Comparison of ENCODE assay signal across 26 mouse cellular contexts in the genomic region with DNA sequence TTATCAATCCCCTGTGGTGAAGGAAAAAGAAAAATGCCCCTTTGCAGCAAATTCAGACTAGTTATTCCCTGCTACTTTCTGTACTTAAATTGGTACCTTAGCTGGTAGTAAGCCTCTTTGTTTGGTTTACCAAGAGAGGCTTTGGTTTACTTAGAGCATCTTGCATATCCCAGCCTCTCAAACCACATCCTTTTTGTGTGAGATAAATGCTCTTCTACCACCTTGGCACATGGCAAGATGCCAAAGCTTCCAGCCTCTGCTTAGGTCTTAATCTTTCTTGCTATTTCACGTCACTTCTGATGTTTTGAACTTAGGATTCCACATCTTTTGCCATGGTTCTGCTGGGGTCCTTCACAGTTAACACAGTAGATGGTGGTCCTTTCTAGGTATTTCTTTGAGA. TPM values are rescaled to one million over a fixed set of nuclear protein-coding genes. Genes with fewer than 3 reads are reported as not detected.
DNase-seq lines count a peak whose midpoint lies in the region; ATAC-seq and TF ChIP-seq lines count a peak whose summit lies in the region.
"Had no signal": no experiment of that assay in that cellular context is flagged by ENCODE, and none has a peak within 500 bp of the region (broad histone marks: within the 10 kb centered on the region; RNA-seq: fewer than 3 reads in every experiment).

No protein-coding gene starts in this region.

- WGBS in kidney, embryonic 14.5 days = 92% methylated on average over 1 of the region's 1 CpGs
- 79% methylated on average over 1 of the region's 1 CpGs for WGBS in lung, postnatal 0 days

- H3K27me3 ChIP-seq in kidney, embryonic 14.5 days (ENCODE audit: control insufficient read depth, insufficient read depth, low read length) = no peaks in the 10 kb centered on the region
- H3K27me3 ChIP-seq in MEL (ENCODE audit: control insufficient read depth in 1 of 2, insufficient read depth in 2 of 2, low read length in 2 of 2) = no peaks in the 10 kb centered on the region
- no peaks in the 10 kb centered on the region for H3K27me3 ChIP-seq in lung, postnatal 0 days (replicated peaks; ENCODE audit: insufficient read depth, low read length)
- H3K27me3 ChIP-seq: embryonic facial prominence, embryonic 12.5 days; forebrain, embryonic 15.5 days; limb, embryonic 12.5 days; liver, embryonic 13.5 days had no signal

- TF ChIP-seq EP300 in MEL (IDR thresholded peaks at IDR 0.05; ENCODE audit: low read depth in 1 of 2, low read length in 2 of 2) = peak; percentile 21 to 38; a peak in 1 of 4 replicates
- TF ChIP-seq EP300 in lung, postnatal 0 days (IDR thresholded peaks at IDR 0.05) = no peak

- H3K9me3 ChIP-seq in kidney, embryonic 14.5 days (ENCODE audit: control insufficient read depth, low read length) = no peaks in the 10 kb centered on the region
- H3K9me3 ChIP-seq in MEL (replicated peaks; ENCODE audit: insufficient read depth, low read length) = no peaks in the 10 kb centered on the region
- no peaks in the 10 kb centered on the region for H3K9me3 ChIP-seq in lung, postnatal 0 days (ENCODE audit: low read length)
- H3K9me3 ChIP-seq: embryonic facial prominence, embryonic 12.5 days; forebrain, embryonic 15.5 days; heart, embryonic 10.5 days; limb, embryonic 12.5 days; liver, embryonic 13.5 days; midbrain, embryonic 10.5 days had no signal

- TF ChIP-seq RAD21 in MEL (IDR thresholded peaks at IDR 0.05; ENCODE audit: low read depth, low read length) = no peak

- H3K4me3 ChIP-seq in kidney, embryonic 14.5 days (ENCODE audit: low read length) = no peak overlapping the region
- H3K4me3 ChIP-seq in MEL (ENCODE audit: control insufficient read depth in 1 of 2, insufficient read depth in 1 of 2, low read depth in 2 of 2, low read length in 2 of 2) = no peak overlapping the region
- H3K4me3 ChIP-seq in lung, postnatal 0 days (ENCODE audit: low read depth, low read length) = no peak overlapping the region
- H3K4me3 ChIP-seq: embryonic facial prominence, embryonic 12.5 days; forebrain, embryonic 15.5 days; heart, embryonic 10.5 days; layer of hippocampus, adult 2 months; left cerebral cortex, adult 2 months; limb, embryonic 12.5 days; liver, embryonic 13.5 days; midbrain, embryonic 10.5 days had no signal

- H3K4me1 ChIP-seq in kidney, embryonic 14.5 days (ENCODE audit: control insufficient read depth, insufficient read depth, low read length) = no peaks in the 10 kb centered on the region
- H3K4me1 ChIP-seq in MEL (ENCODE audit: control insufficient read depth in 1 of 2, insufficient read depth in 2 of 2, low read length in 2 of 2) = peaks cover 5 to 8% of the 10 kb centered on the region in 2 experiments; a peak in 3 of 4 replicates
- H3K4me1 ChIP-seq in lung, postnatal 0 days (ENCODE audit: insufficient read depth, low read depth, low read length) = no peaks in the 10 kb centered on the region
- H3K4me1 ChIP-seq: embryonic facial prominence, embryonic 12.5 days; forebrain, embryonic 15.5 days; limb, embryonic 12.5 days; midbrain, embryonic 10.5 days had no signal

- DNase-seq in kidney, postnatal 10 days = peak; percentile 15
- DNase-seq in MEL (ENCODE audit: low read depth, low spot score) = peak; percentile 69
- peak; percentile 12 for DNase-seq in thymus, postnatal 25 days
- DNase-seq in lung, postnatal 0 days (ENCODE audit: low spot score) = no peak
- DNase-seq in spleen, adult 12 weeks (ENCODE audit: low spot score) = no peak
- no peak for DNase-seq in lung, postnatal 4 days
- DNase-seq: heart, postnatal 10 days; liver, embryonic 13.5 days; right cerebral cortex, postnatal 4 days had no signal

- no peak overlapping the region for H3K27ac ChIP-seq in kidney, embryonic 14.5 days (ENCODE audit: low read depth, low read length)
- no peak overlapping the region for H3K27ac ChIP-seq in MEL (ENCODE audit: control insufficient read depth, low read depth, low read length)
- H3K27ac ChIP-seq in lung, postnatal 0 days (ENCODE audit: low read length) = no peak overlapping the region
- H3K27ac ChIP-seq: embryonic facial prominence, embryonic 12.5 days; forebrain, embryonic 15.5 days; heart, embryonic 10.5 days; hindbrain, embryonic 14.5 days; kidney, postnatal 0 days; layer of hippocampus, adult 2 months; left cerebral cortex, adult 2 months; limb, embryonic 12.5 days; liver, embryonic 13.5 days; midbrain, embryonic 10.5 days had no signal

- H3K9ac ChIP-seq in kidney, embryonic 14.5 days (ENCODE audit: low read depth, low read length) = no peak overlapping the region
- no peak overlapping the region for H3K9ac ChIP-seq in MEL (ENCODE audit: control insufficient read depth, low read depth, low read length, poor library complexity, severe bottlenecking)
- no peak overlapping the region for H3K9ac ChIP-seq in lung, postnatal 0 days (replicated peaks; ENCODE audit: low read depth)
- H3K9ac ChIP-seq: embryonic facial prominence, embryonic 12.5 days; forebrain, embryonic 15.5 days; hindbrain, embryonic 14.5 days; limb, embryonic 12.5 days; liver, embryonic 13.5 days had no signal

- no peak for TF ChIP-seq POLR2A in MEL (IDR thresholded peaks at IDR 0.05; ENCODE audit: control insufficient read depth in 1 of 2, insufficient read depth in 1 of 2, low read depth in 1 of 2, low read length in 2 of 2, poor library complexity in 1 of 2)

- ATAC-seq in kidney, embryonic 14.5 days (ENCODE audit: low FRiP score, low TSS enrichment) = no peak
- 0 out of 2 replicates have a peak, but pooled peaks have one; percentile 25 for ATAC-seq in common myeloid progenitor, adult 5-6 weeks (replicated peaks; ENCODE audit: low read depth, poor library complexity, severe bottlenecking)
- no peak for ATAC-seq in lung, postnatal 0 days
- ATAC-seq: forebrain, embryonic 15.5 days; intestine, postnatal 0 days had no signal

- H3K79me2 ChIP-seq in MEL (ENCODE audit: control insufficient read depth, insufficient read depth, low read length, poor library complexity) = no peaks in the 10 kb centered on the region

- TF ChIP-seq CTCF in MEL (IDR thresholded peaks at IDR 0.05 in 2 of 3, conservative IDR thresholded peaks at IDR 0.05 in 1 of 3; ENCODE audit: control insufficient read depth in 1 of 3, insufficient read depth in 1 of 3, low read depth in 2 of 3, low read length in 3 of 3, poor library complexity in 1 of 3, severe bottlenecking in 1 of 3) = no peak
- TF ChIP-seq CTCF in lung, postnatal 0 days (IDR thresholded peaks at IDR 0.05) = no peak

- no peak overlapping the region for H3K4me2 ChIP-seq in kidney, embryonic 14.5 days (replicated peaks; ENCODE audit: low read depth, low read length)
- H3K4me2 ChIP-seq in lung, postnatal 0 days (replicated peaks; ENCODE audit: low read depth, low read length) = no peak overlapping the region
- H3K4me2 ChIP-seq: embryonic facial prominence, embryonic 12.5 days; forebrain, embryonic 15.5 days; hindbrain, embryonic 14.5 days; limb, embryonic 12.5 days; liver, embryonic 13.5 days had no signal

- H3K36me3 ChIP-seq in kidney, embryonic 14.5 days (ENCODE audit: control insufficient read depth, insufficient read depth, low read length) = no peaks in the 10 kb centered on the region
- H3K36me3 ChIP-seq in MEL (ENCODE audit: control insufficient read depth in 1 of 2, insufficient read depth in 2 of 2, low read length in 2 of 2) = peaks cover 8 to 20% of the 10 kb centered on the region in 2 experiments
- no peaks in the 10 kb centered on the region for H3K36me3 ChIP-seq in lung, postnatal 0 days (ENCODE audit: insufficient read depth, low read length)
- H3K36me3 ChIP-seq: embryonic facial prominence, embryonic 12.5 days; forebrain, embryonic 15.5 days; midbrain, embryonic 10.5 days had no signal

TF ChIP-seq in MEL, 35 proteins besides CTCF, POLR2A, EP300 and RAD21:
- TF ChIP-seq GATA1 (IDR thresholded peaks at IDR 0.05; ENCODE audit: low read depth, low read length) (peak; percentile 32; the same call in 1 of the 2 replicates), RCOR1 (IDR thresholded peaks at IDR 0.05; ENCODE audit: low read depth, low read length) (peak; percentile 72), ZC3H11A (IDR thresholded peaks at IDR 0.05; ENCODE audit: low read depth, low read length) (no peak)

RNA-seq across cellular contexts. Expression of a gene that starts 31.5 kb away (rescaled TPM):
- not detected in 2 replicates for polyA plus RNA-seq in kidney, embryonic 14.5 days (2014; fragmentation: Nextera tagmentation; extraction: Ambion mirVana)
- not detected in 2 replicates for total RNA-seq in MEL (2012; rRNA removed)
- polyA plus RNA-seq in MEL (2012; ENCODE audit: insufficient read depth in 1 of 2, insufficient read length in 2 of 2, low read depth in 1 of 2, low replicate concordance in 2 of 2, missing spikeins in 1 of 2) = not detected
- not detected in 2 replicates for total RNA-seq in common myeloid progenitor, adult 5-6 weeks (2017)
- not detected in 2 replicates for polyA plus RNA-seq in lung, postnatal 0 days (2015; fragmentation: Nextera tagmentation; extraction: Ambion mirVana)
- total RNA-seq: gastrocnemius, postnatal 4 days; heart, postnatal 10 days; layer of hippocampus, adult 2 months; left cerebral cortex, adult 2 months had no signal
- polyA plus RNA-seq: brain, embryonic 14.5 days; cortical plate, adult 2 months; embryonic facial prominence, embryonic 12.5 days; forebrain, embryonic 15.5 days; heart, embryonic 10.5 days; hindbrain, embryonic 14.5 days; intestine, postnatal 0 days; kidney, postnatal 0 days; limb, embryonic 12.5 days; liver, embryonic 13.5 days; lung, embryonic 16.5 days; midbrain, embryonic 10.5 days; neural tube, embryonic 14.5 days had no signal

RNA-seq across cellular contexts. Expression of a gene that starts 31.8 kb away (rescaled TPM):
- 33.0 and 46.8 TPM in 2 replicates for polyA plus RNA-seq in kidney, embryonic 14.5 days (2014; fragmentation: Nextera tagmentation; extraction: Ambion mirVana)
- 40.1 and 41.9 TPM in 2 replicates for total RNA-seq in MEL (2012; rRNA removed)
- polyA plus RNA-seq in MEL (2012; ENCODE audit: insufficient read depth in 1 of 2, insufficient read length in 2 of 2, low read depth in 1 of 2, low replicate concordance in 2 of 2, missing spikeins in 1 of 2) = 100 to 1,000 TPM in 1 of 2 experiments, 10 to 100 TPM in 1; 47.5 to 218 TPM
- total RNA-seq in common myeloid progenitor, adult 5-6 weeks (2017) = 135 and 164 TPM in 2 replicates
- polyA plus RNA-seq in lung, postnatal 0 days (2015; fragmentation: Nextera tagmentation; extraction: Ambion mirVana) = 37.1 and 41.1 TPM in 2 replicates

Comparison
In these comparisons a context has a peak if more than half of its experiments do, and no peak if none do; other contexts are left out.
1. DNase-seq: peak in kidney, postnatal 10 days (single experiment), MEL (single experiment) and thymus, postnatal 25 days (single experiment); none in lung, postnatal 0 days (single experiment), spleen, adult 12 weeks (single experiment) and lung, postnatal 4 days (0 of 2).